Mouse (Mus musculus): ENCODE measurements around the gene March10. TPM values are rescaled to one million over a fixed set of nuclear protein-coding genes. Genes with fewer than 3 reads are reported as not detected.

The March10 gene
- total RNA-seq, 2 experiments from 2014 or later, result not detected

GRCm38 (mm10) chr11:105312972-105313632, 143.4 kb downstream of the March10 start:
- DNase-seq, result peak; percentile 67 to 71

- DNase-seq, result no peak
Observed at GRCm38 (mm10) chr11:105312311-105312942, 144.1 kb downstream of the March10 start.

- DNase-seq, result peak; percentile 77 to 83
Observed at GRCm38 (mm10) chr11:105311291-105311975, 145.1 kb downstream of the March10 start.

Other genes starting within 250 kb of the March10 start
- 10 to 100 TPM; 10.8 to 11.7 TPM for gene Mrc2, start 164.1 kb downstream of the March10 start, total RNA-seq (2021)
- gene Tanc2, start 133.3 kb upstream of the March10 start, total RNA-seq (2021), result 10 to 100 TPM; 10.8 to 12.3 TPM